Mouse (Mus musculus): ENCODE data around the gene Irf2bp2.

DNA sequence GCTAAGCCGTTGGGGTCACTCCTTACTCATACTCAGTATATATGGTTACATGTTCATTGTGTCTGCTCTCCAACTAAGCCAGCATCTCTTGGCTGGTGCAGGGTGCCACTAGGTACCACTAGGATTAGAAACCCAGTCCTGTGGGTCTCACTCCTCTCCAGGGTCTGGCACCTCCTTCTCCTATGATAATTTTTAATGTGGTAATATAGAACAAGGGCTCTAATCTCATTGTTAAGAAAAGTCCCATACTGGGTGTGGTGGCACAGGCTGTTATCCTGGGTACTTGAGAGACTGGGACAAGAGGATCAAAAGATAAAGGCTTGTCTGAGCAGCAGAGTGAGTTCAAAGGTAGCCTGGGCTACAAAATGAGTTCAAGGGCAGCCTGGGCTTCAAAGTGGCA, 47.3 kb downstream of the Irf2bp2 start:
- no peak for TF ChIP-seq CTCF (IDR thresholded peaks at IDR 0.05; ENCODE audit: borderline replicate concordance, extremely low read depth, insufficient read depth, insufficient read length)
- no peak for TF ChIP-seq POLR2A (IDR thresholded peaks at IDR 0.05; ENCODE audit: borderline replicate concordance, extremely low read depth, insufficient read depth, insufficient read length, poor library complexity, severe bottlenecking)
